Mouse (Mus musculus) megakaryocyte, embryonic 14.5 days (primary cell): ENCODE measurements around the gene Syde2. TPM values are rescaled to one million over a fixed set of nuclear protein-coding genes. Genes with fewer than 3 reads are reported as not detected.

Experiments
- H3K27me3 ChIP-seq: replicated peaks from 2 replicates; pipeline ENCODE3; 2012; ENCODE audit warnings: inconsistent platforms
- H3K36me3 ChIP-seq: replicated peaks from 2 replicates; pipeline ENCODE3; 2012; ENCODE audit warnings: low read length, inconsistent platforms, mixed read lengths
- H3K4me1 ChIP-seq: 2 replicates; pipeline ENCODE4 v1.6.1; 2012; ENCODE audit warnings: inconsistent platforms
- H3K4me3 ChIP-seq: replicated peaks from 2 replicates; pipeline ENCODE3; 2012; ENCODE audit warnings: moderate library complexity, mild to moderate bottlenecking, inconsistent platforms
- H3K9me3 ChIP-seq: 2 replicates; pipeline ENCODE4 v1.6.1; 2012; ENCODE audit warnings: inconsistent platforms
- FLI1 ChIP-seq: IDR thresholded peaks from 2 replicates; pipeline ENCODE4 v1.6.1; 2012; ENCODE audit warnings: low read length, inconsistent platforms, mixed read lengths
- GATA1 ChIP-seq: IDR thresholded peaks from 3 replicates; pipeline ENCODE4 v1.6.1; 2012; ENCODE audit warnings: mixed read lengths, low read length, inconsistent platforms, borderline replicate concordance
- polyA plus RNA-seq: library from polyadenylated mRNA; stranded (reverse); fragments of >175 nt; gene quantifications from 2 replicates; pipeline ENCODE4 v1.2.3, GENCODE M21; 2012; ENCODE audit warnings: low replicate concordance; ENCODE audit not compliant: insufficient read depth

Syde2 gene
- polyA plus RNA-seq, 1 experiment = 0.03 TPM

- H3K9me3 ChIP-seq = no peaks in the 10 kb centered on the region
- H3K36me3 ChIP-seq = no peaks in the 10 kb centered on the region
- H3K27me3 ChIP-seq = peaks cover 17% of the 10 kb centered on the region
- no peak overlapping the region for H3K4me3 ChIP-seq
- H3K4me1 ChIP-seq = peaks cover 14% of the 10 kb centered on the region
- no peak for TF ChIP-seq GATA1
- TF ChIP-seq FLI1 = no peak
These were observed 62.3 kb downstream of the Syde2 start for GRCm38 (mm10) chr3:146049951-146050350.

- peaks cover 20% of the 10 kb centered on the region for H3K27me3 ChIP-seq
- no peak for TF ChIP-seq FLI1
- no peak for TF ChIP-seq GATA1
These were observed 63.8 kb downstream of the Syde2 start for GRCm38 (mm10) chr3:146051277-146052007.

GRCm38 (mm10) chr3:146053082-146053814 is 65.6 kb downstream of the Syde2 start:
- Histone ChIP-seq H3K4me1 (no peaks in the 10 kb centered on the region; the same call in 1 of the 2 replicates), H3K9me3 (no peaks in the 10 kb centered on the region), H3K36me3 (no peaks in the 10 kb centered on the region), H3K27me3 (peaks cover 26% of the 10 kb centered on the region), H3K4me3 (no peak overlapping the region)
- TF ChIP-seq FLI1 (no peak), GATA1 (no peak)

More at GRCm38 (mm10) chr3:146051277-146052007, 63.8 kb downstream of the Syde2 start:
- Histone ChIP-seq H3K36me3 (no peaks in the 10 kb centered on the region), H3K4me1 (peaks cover 10% of the 10 kb centered on the region), H3K4me3 (no peak overlapping the region), H3K9me3 (no peaks in the 10 kb centered on the region)

GRCm38 (mm10) chr3:146053873-146054272 is 66.2 kb downstream of the Syde2 start:
- Histone ChIP-seq H3K36me3 (no peaks in the 10 kb centered on the region), H3K27me3 (peaks cover 23% of the 10 kb centered on the region), H3K4me3 (no peak overlapping the region), H3K4me1 (no peaks in the 10 kb centered on the region; the same call in 1 of the 2 replicates), H3K9me3 (no peaks in the 10 kb centered on the region)
- no peak for TF ChIP-seq GATA1

- peaks cover 5% of the 10 kb centered on the region for H3K4me1 ChIP-seq
- H3K36me3 ChIP-seq = no peaks in the 10 kb centered on the region
- no peaks in the 10 kb centered on the region for H3K9me3 ChIP-seq
- no peak overlapping the region for H3K4me3 ChIP-seq
- H3K27me3 ChIP-seq = peaks cover 24% of the 10 kb centered on the region
- no peak for TF ChIP-seq GATA1
- no peak for TF ChIP-seq FLI1
These were observed 69.5 kb downstream of the Syde2 start for GRCm38 (mm10) chr3:146057131-146057530.

GRCm38 (mm10) chr3:146058263-146058662 is 70.6 kb downstream of the Syde2 start:
- Histone ChIP-seq H3K36me3 (no peaks in the 10 kb centered on the region), H3K4me3 (no peak overlapping the region), H3K9me3 (no peaks in the 10 kb centered on the region), H3K27me3 (peaks cover 24% of the 10 kb centered on the region), H3K4me1 (peaks cover 5% of the 10 kb centered on the region)
- TF ChIP-seq FLI1 (no peak), GATA1 (no peak)

DNA sequence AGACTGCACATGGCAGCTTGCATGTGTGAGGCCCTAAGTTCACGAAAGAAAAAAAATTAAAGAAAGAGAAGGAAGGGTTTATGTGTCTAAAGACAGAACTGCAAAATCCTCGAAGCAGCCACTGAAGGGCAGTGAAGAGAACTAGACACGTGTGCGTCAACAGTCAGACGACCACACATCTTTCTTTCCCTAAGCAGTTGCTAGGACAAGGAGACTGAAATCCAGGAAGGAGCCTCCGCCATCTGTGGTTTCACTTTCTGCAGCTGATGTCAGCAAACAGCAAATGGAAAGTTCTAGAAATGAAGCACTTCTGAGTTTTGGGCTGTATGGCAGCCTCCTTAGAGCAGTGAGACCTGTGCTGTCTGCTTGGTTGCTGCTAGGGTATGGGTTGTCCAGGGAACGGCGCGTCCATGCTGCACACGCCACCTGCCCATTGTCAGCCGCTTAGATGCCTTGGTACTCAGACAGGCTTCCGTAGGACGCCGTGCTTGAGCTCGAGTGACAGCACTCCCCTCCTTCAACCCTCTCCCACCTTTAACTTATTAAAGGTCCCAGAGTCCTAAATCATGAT is 71.8 kb downstream of the Syde2 start:
- Histone ChIP-seq H3K4me1 (peaks cover 5% of the 10 kb centered on the region), H3K9me3 (no peaks in the 10 kb centered on the region), H3K4me3 (peak overlapping the region; percentile 34), H3K36me3 (no peaks in the 10 kb centered on the region), H3K27me3 (peaks cover 20% of the 10 kb centered on the region)
- TF ChIP-seq FLI1 (no peak), GATA1 (no peak)

DNA sequence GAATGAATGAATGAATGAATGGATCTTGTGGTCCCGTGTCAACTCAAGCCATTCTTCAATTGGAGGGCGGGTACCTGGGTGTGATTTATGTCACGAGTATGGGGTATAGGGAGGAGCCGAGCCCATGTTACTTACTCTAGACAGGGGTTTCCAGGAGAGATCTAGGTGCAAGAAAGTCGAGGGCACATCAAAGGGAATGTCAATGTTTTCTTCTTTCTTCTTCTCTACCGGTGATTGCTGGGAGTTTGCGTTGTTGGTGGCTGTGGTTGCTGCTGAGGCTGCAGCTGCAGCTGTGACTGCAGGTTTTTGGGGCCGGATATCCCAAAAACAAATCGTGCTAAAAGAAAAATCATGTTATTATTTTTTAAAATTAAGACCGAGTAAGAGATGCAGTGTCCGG is 75.5 kb downstream of the Syde2 start:
- H3K4me1 ChIP-seq = peaks cover 5% of the 10 kb centered on the region
- H3K27me3 ChIP-seq = peaks cover 8% of the 10 kb centered on the region
- H3K4me3 ChIP-seq = no peak overlapping the region
- no peaks in the 10 kb centered on the region for H3K36me3 ChIP-seq
- no peaks in the 10 kb centered on the region for H3K9me3 ChIP-seq
- TF ChIP-seq GATA1 (no peak), FLI1 (no peak)

DNA sequence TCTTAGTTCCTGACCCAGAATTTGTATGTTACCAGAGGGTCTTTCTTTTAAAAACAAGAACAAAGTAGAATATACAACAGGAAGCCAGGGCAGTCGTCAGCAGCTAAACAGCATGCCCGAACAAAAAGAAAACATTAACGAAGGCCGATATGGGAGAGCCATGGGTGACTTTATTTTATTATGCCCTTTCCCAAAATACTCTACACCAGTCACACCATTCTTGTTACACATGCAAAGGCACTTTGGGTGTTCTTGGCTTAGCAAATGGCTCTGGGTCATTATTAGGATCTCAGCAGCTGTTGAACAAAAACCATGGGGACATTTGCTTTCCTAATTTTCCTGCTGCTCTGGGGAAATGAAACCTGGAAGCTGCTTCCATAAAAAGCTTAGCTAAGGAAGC is 81.6 kb downstream of the Syde2 start:
- TF ChIP-seq FLI1 = no peak
- no peak for TF ChIP-seq GATA1
- Histone ChIP-seq H3K36me3 (no peaks in the 10 kb centered on the region), H3K4me3 (no peak overlapping the region), H3K27me3 (no peaks in the 10 kb centered on the region), H3K9me3 (no peaks in the 10 kb centered on the region), H3K4me1 (no peaks in the 10 kb centered on the region)

Other genes with a start within 250 kb of the Syde2 start
- gene Ddah1, start 229.2 kb upstream of the Syde2 start, polyA plus RNA-seq = not detected in 2 replicates
- gene Bcl10, start 65.1 kb upstream of the Syde2 start, polyA plus RNA-seq = 13.7 and 17.2 TPM in 2 replicates
- 30.4 and 32.2 TPM in 2 replicates for gene 2410004B18Rik, start 49.9 kb upstream of the Syde2 start, polyA plus RNA-seq
- gene Wdr63, start 120.3 kb downstream of the Syde2 start, polyA plus RNA-seq = not detected in 2 replicates
- 0.39 TPM in 1 of 2 replicates, not detected in the other for gene Mcoln3, start 129.6 kb downstream of the Syde2 start, polyA plus RNA-seq
- gene Mcoln2, start 162.0 kb downstream of the Syde2 start, polyA plus RNA-seq = 1.9 TPM in 1 of 2 replicates, not detected in the other
- gene Lpar3, start 233.1 kb downstream of the Syde2 start, polyA plus RNA-seq = not detected in 2 replicates